Mouse (Mus musculus): ENCODE results near the gene Gm1110.
"Not testable (repeated sequence)": the region's sequence is repeated elsewhere in the genome, so short reads cannot be mapped to it uniquely, and the experiment has no call there.

The Gm1110 gene

DNA sequence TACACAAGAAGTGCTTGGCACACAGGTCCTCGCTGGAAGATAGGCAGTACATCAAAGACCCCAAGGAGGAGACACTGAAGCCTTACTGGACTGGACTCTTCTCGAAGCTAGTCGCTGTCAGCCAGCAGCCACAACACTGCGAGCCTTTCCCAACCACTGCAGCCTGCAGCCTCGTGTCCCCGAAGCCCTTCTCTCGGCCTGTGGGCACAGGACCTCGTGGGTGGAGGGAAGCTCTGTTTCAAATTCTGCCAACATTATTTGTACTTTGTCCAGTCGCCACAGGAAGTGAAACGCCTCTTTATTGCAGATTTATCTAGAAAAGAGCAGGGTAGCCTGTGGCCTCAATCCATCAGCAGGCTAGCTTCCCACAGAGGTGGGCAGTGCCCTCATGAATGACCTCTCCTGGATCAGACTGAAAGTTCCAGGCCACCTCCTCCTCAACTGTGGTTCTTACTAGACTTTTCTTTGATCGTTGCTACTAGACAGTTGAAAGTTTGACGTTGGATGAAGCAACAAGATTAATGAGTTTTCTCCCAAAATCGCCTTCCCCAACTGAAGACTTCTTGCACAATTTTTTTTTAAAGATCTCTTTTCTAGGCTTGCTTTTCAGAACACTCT, at the start of gene Gm1110:
TSS of gene Gm1110 (minus strand) at position 203 of the 618 bp plus-strand sequence.
- DNase-seq (ENCODE audit: low spot score in 2 of 2), result no peak

DNA sequence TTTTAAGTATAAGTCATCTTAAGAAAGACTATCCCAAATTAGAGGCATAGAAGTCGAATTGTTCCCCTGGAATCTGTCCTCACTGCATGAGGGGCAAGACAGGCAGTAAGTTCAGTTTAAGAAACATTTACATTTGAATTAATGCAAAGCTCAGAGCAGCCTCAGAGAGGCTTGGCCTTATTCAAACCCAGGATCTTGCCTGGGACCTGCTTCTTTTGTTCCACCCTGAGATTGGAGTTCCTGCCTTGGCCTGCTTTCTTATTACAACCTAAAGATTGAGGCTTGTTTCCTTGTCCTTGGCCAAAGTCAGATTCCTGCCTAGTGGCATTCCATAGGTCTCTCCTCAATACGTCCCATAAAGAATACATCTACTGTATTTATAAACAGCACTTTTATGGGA, 24.9 kb upstream of the Gm1110 start:
- DNase-seq (ENCODE audit: low spot score in 2 of 2), result no peak

DNA sequence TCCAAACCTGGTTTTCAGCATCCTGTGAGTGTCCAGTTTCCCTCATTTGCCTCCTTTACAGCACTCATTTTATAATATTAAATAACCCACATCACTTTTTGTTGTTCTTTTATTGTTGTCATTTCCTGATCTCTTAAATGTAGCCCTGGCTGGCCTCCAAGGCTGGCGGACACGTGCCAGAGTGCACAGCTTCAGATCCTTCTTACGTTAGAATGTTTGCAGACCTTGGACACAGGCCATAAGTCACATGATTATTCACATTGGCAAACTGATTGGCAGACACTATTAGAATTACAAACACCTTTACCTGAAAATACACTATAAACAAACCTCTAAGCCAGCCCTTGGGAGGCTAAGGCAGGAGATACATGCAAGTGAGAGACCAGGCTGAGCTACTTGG, 1.2 kb upstream of the Gm1110 start:
- DNase-seq (ENCODE audit: low spot score in 2 of 2), result no peak

DNA sequence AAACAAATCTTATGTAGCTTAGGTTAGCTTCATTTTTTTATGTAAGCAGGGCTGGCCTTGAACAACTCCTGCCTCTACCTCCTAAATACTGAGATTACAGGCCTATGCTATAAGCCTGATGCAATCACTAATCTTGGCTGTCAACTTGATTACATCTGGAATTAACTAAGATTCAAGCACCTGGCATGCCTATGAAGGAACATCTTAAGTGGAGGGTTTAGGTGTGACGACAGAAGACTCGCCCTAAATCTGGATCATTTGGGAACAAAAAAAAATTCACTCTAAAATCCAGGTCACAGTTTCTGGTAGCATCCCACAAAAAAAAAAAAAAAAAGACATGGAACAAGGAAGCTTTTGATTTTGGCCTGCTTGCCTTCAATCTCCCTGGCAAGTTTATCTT, 3.1 kb downstream of the Gm1110 start:
- DNase-seq (ENCODE audit: low spot score in 2 of 2), result no peak

DNA sequence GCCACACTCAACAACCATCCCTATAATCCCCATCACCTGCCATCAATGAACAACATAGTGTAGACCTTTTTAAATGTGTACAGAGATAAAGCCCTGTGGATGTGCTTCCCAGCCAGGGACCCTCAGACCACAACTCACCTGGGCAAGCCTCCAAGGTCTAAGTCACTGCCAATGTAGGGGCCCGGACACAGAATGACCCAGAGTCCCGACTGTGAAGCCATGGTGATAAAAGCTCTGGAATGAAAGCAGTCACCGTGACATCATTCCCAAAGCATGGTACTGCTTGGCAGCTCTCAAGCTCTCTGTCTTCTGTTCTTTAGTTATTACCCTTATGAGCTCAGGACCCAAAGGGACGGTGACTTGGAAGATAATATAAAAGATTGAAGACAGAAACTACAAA, 9.8 kb downstream of the Gm1110 start:
- DNase-seq (ENCODE audit: low spot score in 2 of 2), result no peak

DNA sequence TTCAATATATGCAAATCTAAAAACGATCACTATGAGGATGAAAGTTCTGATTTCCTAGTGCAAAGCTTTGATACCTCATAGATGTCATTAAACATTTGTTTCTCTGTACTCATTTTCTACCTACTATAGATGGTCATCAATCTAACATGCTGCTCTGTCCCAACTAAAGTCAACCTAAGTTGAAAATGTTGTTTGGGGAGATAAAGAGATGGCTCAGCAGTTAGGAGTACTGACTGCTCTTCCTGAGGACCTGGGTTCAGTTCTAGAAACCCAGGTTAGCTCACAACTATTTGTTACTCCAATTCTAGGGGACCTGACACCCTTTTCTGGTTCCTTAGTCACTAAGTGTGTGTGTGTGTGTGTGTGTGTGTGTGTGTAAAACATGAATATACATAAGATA, 11.7 kb downstream of the Gm1110 start:
- no peak for DNase-seq (ENCODE audit: low spot score in 2 of 2)

DNA sequence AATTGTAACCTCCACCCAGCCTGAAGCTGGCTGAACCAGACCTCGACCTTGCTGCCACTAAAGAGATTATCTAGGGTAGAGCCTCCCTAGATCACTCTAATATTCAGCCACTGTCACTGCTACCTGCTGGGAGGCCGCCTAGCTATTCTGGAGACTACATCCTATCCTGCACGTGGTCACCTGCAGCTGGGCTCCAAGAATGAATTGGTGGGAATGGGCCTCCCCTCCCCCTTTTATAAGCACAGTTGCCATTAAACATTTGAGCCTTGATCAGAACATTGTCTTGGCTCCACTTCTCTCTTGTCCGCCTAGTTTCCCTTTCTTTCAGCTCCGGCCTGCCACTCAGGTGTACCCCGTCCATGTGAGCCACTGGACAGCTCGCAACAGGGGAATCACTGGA, 53.1 kb downstream of the Gm1110 start:
- DNase-seq (ENCODE audit: low spot score in 2 of 2), result not testable (repeated sequence)

DNA sequence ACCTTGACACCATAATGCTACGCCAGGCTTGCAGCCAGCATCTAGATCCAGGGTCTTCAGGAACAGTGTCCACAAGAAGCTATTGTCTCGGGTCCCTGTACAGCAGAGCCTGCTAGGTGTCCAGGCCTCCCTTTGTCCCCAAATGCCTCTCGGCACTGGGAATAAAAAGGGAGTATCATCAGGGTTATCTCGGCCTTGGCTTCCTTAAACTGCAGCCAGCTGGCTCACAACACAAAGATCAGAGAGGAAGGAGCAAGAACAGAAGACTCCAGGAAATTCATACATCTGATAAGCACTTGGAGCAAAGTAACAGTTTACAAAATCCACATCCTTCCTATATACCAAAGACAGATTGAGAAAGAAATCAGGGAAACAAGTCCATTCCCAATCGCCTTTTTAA, 62.2 kb downstream of the Gm1110 start, which contains the start of gene Glb1l3:
TSS of gene Glb1l3 (minus strand) at position 140 of the 400 bp plus-strand sequence.
- DNase-seq (ENCODE audit: low spot score in 2 of 2), result no peak

DNA sequence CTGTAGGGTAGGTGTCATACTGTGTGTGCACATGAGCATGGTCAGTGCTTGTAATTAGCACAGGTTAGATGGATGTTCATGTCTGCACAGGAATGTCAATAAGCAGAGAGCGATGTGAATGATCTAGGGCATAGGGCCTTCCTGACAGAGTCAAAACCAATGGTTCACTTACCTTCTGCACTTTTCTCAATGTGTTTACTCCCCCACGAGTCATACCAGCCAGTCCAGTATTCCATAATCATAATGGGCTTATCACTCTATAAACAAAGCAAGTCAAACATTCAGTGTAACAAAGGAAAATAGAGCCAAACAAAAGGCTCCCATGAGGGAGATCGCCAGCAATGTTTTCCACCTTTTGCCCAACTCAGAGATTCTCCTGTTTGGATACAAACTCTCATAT, 91.8 kb downstream of the Gm1110 start:
- DNase-seq (ENCODE audit: low spot score in 2 of 2), result no peak
